In the genomic region with DNA sequence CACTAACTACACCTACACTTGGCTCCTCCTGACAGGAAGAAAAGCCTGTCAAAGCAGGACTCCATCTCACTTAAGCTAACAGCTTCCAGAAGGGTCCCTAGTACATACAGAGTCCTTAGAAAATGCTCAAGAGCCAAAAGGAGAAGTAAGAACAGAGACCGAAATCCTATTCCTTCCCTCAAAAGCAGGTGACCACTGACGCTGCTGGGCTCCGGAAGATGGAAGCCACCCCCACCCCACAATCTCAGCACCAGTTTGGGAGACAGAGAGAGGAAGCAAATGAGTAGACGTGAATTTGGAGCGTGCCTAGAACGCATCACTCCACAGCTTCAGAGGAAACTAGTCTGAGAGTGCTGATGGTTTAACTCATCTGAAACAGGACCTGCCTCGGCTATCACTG, we compare ENCODE assay signal across 21 mouse cellular contexts. TPM values are rescaled to one million over a fixed set of nuclear protein-coding genes. Genes with fewer than 3 reads are reported as not detected.
DNase-seq lines count a peak whose midpoint lies in the region; ATAC-seq lines count a peak whose summit lies in the region.
"Had no signal": no experiment of that assay in that cellular context is flagged by ENCODE, and none has a peak within 500 bp of the region (broad histone marks: within the 10 kb centered on the region; RNA-seq: fewer than 3 reads in every experiment).

No protein-coding gene starts in this region.

- ATAC-seq in frontal cortex, adult (ENCODE audit: low TSS enrichment): peak; percentile 51
- peak; percentile 94 for ATAC-seq in common myeloid progenitor, adult 5-6 weeks (replicated peaks; ENCODE audit: low read depth, poor library complexity, severe bottlenecking)
- ATAC-seq in megakaryocyte, adult 5-6 weeks (ENCODE audit: poor library complexity, severe bottlenecking): peak; percentile 91
- ATAC-seq: forebrain, embryonic 15.5 days; intestine, postnatal 0 days had no signal

- DNase-seq in frontal cortex, postnatal 14 days (ENCODE audit: low spot score in 2 of 2): no peak
- DNase-seq in right cerebral cortex, postnatal 14 days: no peak
- DNase-seq in spleen, postnatal 10 days (ENCODE audit: low spot score in 2 of 2): no peak
- DNase-seq: adrenal gland, adult 2 months; adrenal gland, postnatal 14 days; B cell, adult 2 months; cerebellum, adult 11 months; cerebellum, adult 2 months; cerebellum, adult 9-11 months; cerebellum, postnatal 25 days; embryo, embryonic 11 days; gastrocnemius, postnatal 10 days; gastrocnemius, postnatal 36 days; heart, adult 18-20 months; heart, postnatal 10 days; heart, postnatal 4 days had no signal

RNA-seq across cellular contexts. Expression of gene Dock7, which starts 20.0 kb away (rescaled TPM):
- total RNA-seq in common myeloid progenitor, adult 5-6 weeks (2017): 28.5 and 37.9 TPM in 2 replicates
- 19.6 and 23.3 TPM in 2 replicates for total RNA-seq in megakaryocyte, adult 5-6 weeks (2015)
- 13.1 and 42.4 TPM in 2 replicates for total RNA-seq in megakaryocyte, adult 5-6 weeks (2017)
